In the genomic region with DNA sequence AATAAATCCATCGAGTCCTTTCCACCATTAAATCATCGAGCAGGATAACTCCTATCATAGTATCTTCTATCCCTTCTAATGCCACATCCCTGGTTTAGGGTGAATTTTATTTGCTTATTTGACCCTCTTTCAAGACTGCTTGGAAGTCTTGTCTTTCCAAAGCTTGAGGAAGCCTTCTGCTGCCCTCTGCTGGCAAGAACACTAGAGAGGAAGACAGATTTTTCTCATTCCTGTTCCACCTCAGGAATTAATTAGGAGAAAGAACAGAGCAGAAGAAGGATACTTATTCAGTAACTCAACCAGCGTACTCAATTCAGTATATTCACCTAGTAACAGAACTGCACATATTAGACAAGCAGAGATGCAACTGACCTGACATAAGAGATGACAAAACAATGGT, we compare ENCODE assay signal across 9 mouse cellular contexts.
DNase-seq lines count a peak whose midpoint lies in the region; ATAC-seq and TF ChIP-seq lines count a peak whose summit lies in the region.
"Had no signal": no experiment of that assay in that cellular context is flagged by ENCODE, and none has a peak within 500 bp of the region (broad histone marks: within the 10 kb centered on the region; RNA-seq: fewer than 3 reads in every experiment).

No protein-coding gene starts in this region.

- no peaks in the 10 kb centered on the region for H3K79me2 ChIP-seq in MEL (ENCODE audit: control insufficient read depth, insufficient read depth, low read length, poor library complexity)

- DNase-seq in intestine, embryonic 14.5 days (ENCODE audit: low spot score) = peak; percentile 65
- peak; percentile 53 for DNase-seq in MEL (ENCODE audit: low read depth, low spot score)
- DNase-seq in cerebellum, adult 9-10 months = peak; percentile 78
- peak; percentile 19 to 43 for DNase-seq in left cerebral cortex, postnatal 36 days (ENCODE audit: low spot score in 2 of 2)
- no peak for DNase-seq in thymus, postnatal 14 days

- TF ChIP-seq RAD21 in MEL (IDR thresholded peaks at IDR 0.05; ENCODE audit: low read depth, low read length) = peak; percentile 86

- no peak for ATAC-seq in intestine, embryonic 14.5 days (replicated peaks; ENCODE audit: low FRiP score, low TSS enrichment, low read depth)
- ATAC-seq in intestine, embryonic 15.5 days = no peak
- peak; percentile 82 for ATAC-seq in frontal cortex, adult (ENCODE audit: low TSS enrichment)
- no peak for ATAC-seq in megakaryocyte-erythroid progenitor cell, adult 5-6 weeks (replicated peaks; ENCODE audit: low FRiP score, low TSS enrichment, poor library complexity, severe bottlenecking)

- no peak for TF ChIP-seq POLR2A in MEL (IDR thresholded peaks at IDR 0.05; ENCODE audit: control insufficient read depth in 1 of 2, insufficient read depth in 1 of 2, low read depth in 1 of 2, low read length in 2 of 2, poor library complexity in 1 of 2)

- no peak for TF ChIP-seq EP300 in MEL (IDR thresholded peaks at IDR 0.05; ENCODE audit: low read depth in 1 of 2, low read length in 2 of 2)

- peak; percentile 37 to 80 (median 72); a peak in 5 of 6 replicates for TF ChIP-seq CTCF in MEL (IDR thresholded peaks at IDR 0.05 in 2 of 3, conservative IDR thresholded peaks at IDR 0.05 in 1 of 3; ENCODE audit: control insufficient read depth in 1 of 3, insufficient read depth in 1 of 3, low read depth in 2 of 3, low read length in 3 of 3, poor library complexity in 1 of 3, severe bottlenecking in 1 of 3)

- no peaks in the 10 kb centered on the region for H3K27me3 ChIP-seq in intestine, embryonic 14.5 days (replicated peaks; ENCODE audit: control insufficient read depth, insufficient read depth, low read length)
- no peaks in the 10 kb centered on the region for H3K27me3 ChIP-seq in intestine, embryonic 15.5 days (replicated peaks)
- H3K27me3 ChIP-seq in MEL (ENCODE audit: control insufficient read depth in 1 of 2, insufficient read depth in 2 of 2, low read length in 2 of 2) = no peaks in the 10 kb centered on the region

- H3K36me3 ChIP-seq in intestine, embryonic 14.5 days (ENCODE audit: control insufficient read depth, insufficient read depth, low read length) = no peaks in the 10 kb centered on the region
- H3K36me3 ChIP-seq in intestine, embryonic 15.5 days = no peaks in the 10 kb centered on the region
- H3K36me3 ChIP-seq in MEL (ENCODE audit: control insufficient read depth in 1 of 2, insufficient read depth in 2 of 2, low read length in 2 of 2) = no peaks in the 10 kb centered on the region

- H3K4me1 ChIP-seq in intestine, embryonic 14.5 days (replicated peaks; ENCODE audit: control insufficient read depth, insufficient read depth, low read length) = no peaks in the 10 kb centered on the region
- H3K4me1 ChIP-seq in intestine, embryonic 15.5 days (replicated peaks) = no peaks in the 10 kb centered on the region
- no peaks in the 10 kb centered on the region for H3K4me1 ChIP-seq in MEL (ENCODE audit: control insufficient read depth in 1 of 2, insufficient read depth in 2 of 2, low read length in 2 of 2)

- H3K9ac ChIP-seq in intestine, embryonic 14.5 days (ENCODE audit: low read length) = no peak overlapping the region
- H3K9ac ChIP-seq in intestine, embryonic 15.5 days = no peak overlapping the region
- H3K9ac ChIP-seq in MEL (ENCODE audit: control insufficient read depth, low read depth, low read length, poor library complexity, severe bottlenecking) = no peak overlapping the region

- no peak overlapping the region for H3K4me2 ChIP-seq in intestine, embryonic 14.5 days (ENCODE audit: low read length)
- H3K4me2 ChIP-seq in intestine, embryonic 15.5 days (replicated peaks) = no peak overlapping the region

- no peaks in the 10 kb centered on the region for H3K9me3 ChIP-seq in intestine, embryonic 14.5 days (ENCODE audit: control insufficient read depth, low read length)
- no peaks in the 10 kb centered on the region for H3K9me3 ChIP-seq in intestine, embryonic 15.5 days
- H3K9me3 ChIP-seq in MEL (replicated peaks; ENCODE audit: insufficient read depth, low read length) = no peaks in the 10 kb centered on the region

- WGBS in intestine, embryonic 14.5 days = 59% methylated on average over 3 of the region's 3 CpGs
- 54% methylated on average over 3 of the region's 3 CpGs for WGBS in intestine, embryonic 15.5 days

- H3K27ac ChIP-seq in intestine, embryonic 14.5 days (ENCODE audit: low read depth) = no peak overlapping the region
- H3K27ac ChIP-seq in intestine, embryonic 15.5 days = no peak overlapping the region
- H3K27ac ChIP-seq in MEL (ENCODE audit: control insufficient read depth, low read depth, low read length) = no peak overlapping the region

- intact Hi-C loops in left cerebral cortex, postnatal 36 days (cut with DNase I) = loop anchor here (10.0 kb wide), 1 partner anchor 923 kb away; no protein-coding TSS in a partner anchor

- H3K4me3 ChIP-seq in intestine, embryonic 14.5 days (ENCODE audit: low read depth, low read length) = no peak overlapping the region
- H3K4me3 ChIP-seq in intestine, embryonic 15.5 days (replicated peaks) = no peak overlapping the region
- no peak overlapping the region for H3K4me3 ChIP-seq in MEL (ENCODE audit: control insufficient read depth in 1 of 2, insufficient read depth in 1 of 2, low read depth in 2 of 2, low read length in 2 of 2)
- H3K4me3 ChIP-seq: myocyte had no signal

TF ChIP-seq in MEL, 35 proteins besides CTCF, POLR2A, EP300 and RAD21:
- TF ChIP-seq SMC3 (IDR thresholded peaks at IDR 0.05; ENCODE audit: low read depth, low read length) (peak; percentile 93), MYB (IDR thresholded peaks at IDR 0.05; ENCODE audit: low read depth, low read length) (no peak), ZC3H11A (IDR thresholded peaks at IDR 0.05; ENCODE audit: low read depth, low read length) (peak; percentile 90)
